Mouse (Mus musculus) CH12.LX (cell line): ENCODE measurements around the gene Haus3. TPM values are rescaled to one million over a fixed set of nuclear protein-coding genes. Genes with fewer than 3 reads are reported as not detected.

Experiments
- DNase-seq: peaks from one replicate; pipeline ENCODE4 v3.0.0-alpha.2; 2013; ENCODE audit errors: extremely low read depth
- H3K27ac ChIP-seq: 2 replicates; pipeline ENCODE4 v1.5.1; 2012; ENCODE audit warnings: low read depth, mild to moderate bottlenecking, control low read depth, moderate library complexity; ENCODE audit not compliant: insufficient read depth
- H3K27me3 ChIP-seq: replicated peaks from 2 replicates; pipeline ENCODE3; 2012; ENCODE audit warnings: inconsistent platforms
- H3K36me3 ChIP-seq, 2 experiments: replicated peaks in 1 of 2; 2 replicates each; pipeline versions ENCODE3 to v1.6.1; 2012; ENCODE audit warnings: inconsistent platforms in 1 of 2, low read length in 1 of 2, mild to moderate bottlenecking in 1 of 2, mixed read lengths in 1 of 2, moderate library complexity in 1 of 2; ENCODE audit not compliant: control insufficient read depth in 1 of 2, insufficient read depth in 1 of 2
- H3K4me1 ChIP-seq, 2 experiments: 2 replicates each; pipeline ENCODE4 v1.6.1; 2012; ENCODE audit warnings: inconsistent platforms in 1 of 2, moderate library complexity in 1 of 2; ENCODE audit not compliant: insufficient read depth in 2 of 2, control insufficient read depth in 1 of 2
- H3K4me2 ChIP-seq: 2 replicates; pipeline ENCODE4 v1.6.1; 2012; ENCODE audit warnings: low read depth, mild to moderate bottlenecking, control low read depth; ENCODE audit not compliant: poor library complexity, insufficient read depth, severe bottlenecking
- H3K4me3 ChIP-seq, 3 experiments: fragments of 150-350 bp in 1 of 3; sonication (generic) in 1 of 3; replicated peaks in 1 of 3; 2 replicates each; pipeline versions ENCODE3 to v1.5.1; 2011 to 2012; ENCODE audit warnings: low read depth in 2 of 3, low read length in 2 of 3, mild to moderate bottlenecking in 2 of 3, moderate library complexity in 2 of 3, control low read depth in 1 of 3, improper control_type of control experiment in 1 of 3, inconsistent platforms in 1 of 3, mixed read lengths in 1 of 3; ENCODE audit not compliant: poor library complexity in 1 of 3
- H3K79me2 ChIP-seq: replicated peaks from 2 replicates; pipeline ENCODE4 v1.6.1; 2012; ENCODE audit warnings: mild to moderate bottlenecking, moderate library complexity; ENCODE audit not compliant: control insufficient read depth, poor library complexity, insufficient read depth, severe bottlenecking; ENCODE audit errors: extremely low read depth
- H3K9ac ChIP-seq: 2 replicates; pipeline ENCODE4 v1.6.1; 2012; ENCODE audit warnings: low read depth, mild to moderate bottlenecking, control low read depth, moderate library complexity; ENCODE audit not compliant: insufficient read depth
- H3K9me3 ChIP-seq: replicated peaks from 2 replicates; pipeline ENCODE3; 2012; ENCODE audit warnings: low read length, inconsistent platforms, mixed read lengths
- BHLHE40 ChIP-seq: IDR thresholded peaks from 2 replicates; pipeline ENCODE4 v1.6.1; 2011; ENCODE audit warnings: mild to moderate bottlenecking, low read depth, low read length, improper control_type of control experiment
- CHD1 ChIP-seq: IDR thresholded peaks from 2 replicates; pipeline ENCODE4 v1.6.1; 2012; ENCODE audit warnings: low read depth, low read length, improper control_type of control experiment, inconsistent platforms
- CHD2 ChIP-seq: IDR thresholded peaks from 2 replicates; pipeline ENCODE4 v1.6.1; 2011; ENCODE audit warnings: low read length, improper control_type of control experiment
- CTCF ChIP-seq, 2 experiments: IDR thresholded peaks in 1 of 2; conservative IDR thresholded peaks in 1 of 2; 2 replicates each; pipeline ENCODE4 v1.5.1; 2011 to 2012; ENCODE audit warnings: low read depth in 2 of 2, low read length in 2 of 2, improper control_type of control experiment in 1 of 2, inconsistent platforms in 1 of 2, mild to moderate bottlenecking in 1 of 2, moderate library complexity in 1 of 2
- E2F4 ChIP-seq: IDR thresholded peaks from 2 replicates; pipeline ENCODE4 v1.6.1; 2011; ENCODE audit warnings: low read depth, low read length, improper control_type of control experiment; ENCODE audit not compliant: insufficient replicate concordance
- ELF1 ChIP-seq: IDR thresholded peaks from 2 replicates; pipeline ENCODE4 v1.6.1; 2014; ENCODE audit warnings: low read depth, mild to moderate bottlenecking, inconsistent platforms, low read length, improper control_type of control experiment
- EP300 ChIP-seq: IDR thresholded peaks from 2 replicates; pipeline ENCODE4 v1.6.1; 2011; ENCODE audit warnings: low read length, improper control_type of control experiment
- ETS1 ChIP-seq: conservative IDR thresholded peaks from 2 replicates; pipeline ENCODE4 v1.6.1; 2012; ENCODE audit warnings: low read depth, mild to moderate bottlenecking, inconsistent platforms, low read length, improper control_type of control experiment, moderate library complexity
- GABPA ChIP-seq: IDR thresholded peaks from 2 replicates; pipeline ENCODE4 v1.6.1; 2012; ENCODE audit warnings: low read depth, low read length, improper control_type of control experiment, inconsistent platforms; ENCODE audit not compliant: insufficient replicate concordance
- HCFC1 ChIP-seq: IDR thresholded peaks from 2 replicates; pipeline ENCODE4 v1.6.1; 2012; ENCODE audit warnings: low read depth, mild to moderate bottlenecking, inconsistent platforms, low read length, improper control_type of control experiment
- IRF4 ChIP-seq: IDR thresholded peaks from 2 replicates; pipeline ENCODE4 v1.6.1; 2014; ENCODE audit warnings: low read depth, mild to moderate bottlenecking, inconsistent platforms, low read length, improper control_type of control experiment
- JUN ChIP-seq: IDR thresholded peaks from 2 replicates; pipeline ENCODE4 v1.6.1; 2011; ENCODE audit warnings: low read depth, mild to moderate bottlenecking, low read length, improper control_type of control experiment, moderate library complexity; ENCODE audit not compliant: insufficient read depth
- JUND ChIP-seq: conservative IDR thresholded peaks from 2 replicates; pipeline ENCODE4 v1.6.1; 2011; ENCODE audit warnings: low read depth, low read length, improper control_type of control experiment
- KAT2A ChIP-seq: IDR thresholded peaks from 2 replicates; pipeline ENCODE4 v1.6.1; 2012; ENCODE audit warnings: low read length, improper control_type of control experiment, inconsistent platforms; ENCODE audit not compliant: insufficient replicate concordance
- MAFK ChIP-seq: IDR thresholded peaks from 2 replicates; pipeline ENCODE4 v1.6.1; 2011; ENCODE audit warnings: low read length, improper control_type of control experiment; ENCODE audit not compliant: insufficient replicate concordance
- MAX ChIP-seq: IDR thresholded peaks from 2 replicates; pipeline ENCODE4 v1.6.1; 2011; ENCODE audit warnings: low read length, improper control_type of control experiment
- MAZ ChIP-seq: IDR thresholded peaks from 2 replicates; pipeline ENCODE4 v1.6.1; 2012; ENCODE audit warnings: low read depth, mild to moderate bottlenecking, inconsistent platforms, low read length, improper control_type of control experiment, moderate library complexity
- MEF2A ChIP-seq: IDR thresholded peaks from 2 replicates; pipeline ENCODE4 v1.6.1; 2014; ENCODE audit warnings: low read depth, mild to moderate bottlenecking, inconsistent platforms, low read length, improper control_type of control experiment, borderline replicate concordance
- MXI1 ChIP-seq: IDR thresholded peaks from 2 replicates; pipeline ENCODE4 v1.6.1; 2011; ENCODE audit warnings: mild to moderate bottlenecking, low read depth, low read length, improper control_type of control experiment
- MYC ChIP-seq: IDR thresholded peaks from 2 replicates; pipeline ENCODE4 v1.6.1; 2011; ENCODE audit warnings: low read depth, mild to moderate bottlenecking, improper control_type of control experiment, low read length
- NELFE ChIP-seq: IDR thresholded peaks from 2 replicates; pipeline ENCODE4 v1.6.1; 2011; ENCODE audit warnings: low read depth, low read length, improper control_type of control experiment
- NRF1 ChIP-seq: IDR thresholded peaks from 2 replicates; pipeline ENCODE4 v1.6.1; 2014; ENCODE audit warnings: low read depth, mild to moderate bottlenecking, inconsistent platforms, low read length, improper control_type of control experiment, moderate library complexity
- PAX5 ChIP-seq: IDR thresholded peaks from 2 replicates; pipeline ENCODE4 v1.6.1; 2012; ENCODE audit warnings: low read length, inconsistent platforms, mixed read lengths
- POLR2A ChIP-seq: IDR thresholded peaks from 2 replicates; pipeline ENCODE4 v1.6.1; 2011; ENCODE audit warnings: low read depth, mild to moderate bottlenecking, improper control_type of control experiment, low read length
- POLR2AphosphoS2 ChIP-seq: IDR thresholded peaks from 2 replicates; pipeline ENCODE4 v1.6.1; 2011; ENCODE audit warnings: low read depth, low read length, improper control_type of control experiment
- RAD21 ChIP-seq: IDR thresholded peaks from 2 replicates; pipeline ENCODE4 v1.6.1; 2011; ENCODE audit warnings: low read depth, mild to moderate bottlenecking, low read length, improper control_type of control experiment, moderate library complexity
- RCOR1 ChIP-seq: conservative IDR thresholded peaks from 2 replicates; pipeline ENCODE4 v1.6.1; 2012; ENCODE audit warnings: low read depth, mild to moderate bottlenecking, inconsistent platforms, low read length, improper control_type of control experiment
- SIN3A ChIP-seq: IDR thresholded peaks from 2 replicates; pipeline ENCODE4 v1.6.1; 2012; ENCODE audit warnings: low read length, improper control_type of control experiment, inconsistent platforms
- SMC3 ChIP-seq: IDR thresholded peaks from 2 replicates; pipeline ENCODE4 v1.6.1; 2011; ENCODE audit warnings: low read depth, low read length, improper control_type of control experiment
- TBP ChIP-seq: conservative IDR thresholded peaks from 2 replicates; pipeline ENCODE4 v1.6.1; 2011; ENCODE audit warnings: low read depth, low read length, improper control_type of control experiment
- TCF12 ChIP-seq: IDR thresholded peaks from 2 replicates; pipeline ENCODE4 v1.6.1; 2014; ENCODE audit warnings: low read depth, mild to moderate bottlenecking, inconsistent platforms, low read length, improper control_type of control experiment
- UBTF ChIP-seq: IDR thresholded peaks from 2 replicates; pipeline ENCODE4 v1.6.1; 2012; ENCODE audit warnings: low read depth, mild to moderate bottlenecking, inconsistent platforms, low read length, improper control_type of control experiment, moderate library complexity
- USF1 ChIP-seq: IDR thresholded peaks from 2 replicates; pipeline ENCODE4 v1.6.1; 2014; ENCODE audit warnings: low read depth, mild to moderate bottlenecking, inconsistent platforms, low read length, improper control_type of control experiment
- USF2 ChIP-seq: conservative IDR thresholded peaks from 2 replicates; pipeline ENCODE4 v1.6.1; 2011; ENCODE audit warnings: low read depth, low read length, improper control_type of control experiment
- ZC3H11A ChIP-seq: IDR thresholded peaks from 2 replicates; pipeline ENCODE4 v1.6.1; 2012; ENCODE audit warnings: low read depth, mild to moderate bottlenecking, inconsistent platforms, low read length, improper control_type of control experiment
- ZKSCAN1 ChIP-seq: IDR thresholded peaks from 2 replicates; pipeline ENCODE4 v1.6.1; 2012; ENCODE audit warnings: low read depth, inconsistent platforms, low read length, improper control_type of control experiment, borderline replicate concordance
- ZMIZ1 ChIP-seq: IDR thresholded peaks from 2 replicates; pipeline ENCODE4 v1.6.1; 2012; ENCODE audit warnings: low read depth, mild to moderate bottlenecking, inconsistent platforms, low read length, improper control_type of control experiment
- ZNF384 ChIP-seq: IDR thresholded peaks from 2 replicates; pipeline ENCODE4 v1.6.1; 2012; ENCODE audit warnings: low read depth, low read length, improper control_type of control experiment, inconsistent platforms
- dilution Hi-C: fragments of 300-500 bp; cut with MboI; formaldehyde crosslinking; loops from 2 replicates; pipeline ENCODE4 v1.14.3; 2020; ENCODE audit warnings: low sequenced_read_pairs; ENCODE audit not compliant: extremely low pct_unique_long_range_greater_than_20kb, extremely low pct_ligation_motif_present
- in situ Hi-C: fragments of 300-500 bp; cut with MboI; formaldehyde crosslinking; loops from 3 replicates; pipeline ENCODE4 v1.14.3; 2019; ENCODE audit warnings: low sequenced_read_pairs, low pct_ligation_motif_present, low pct_unique_long_range_greater_than_20kb, mixed read lengths
- polyA plus RNA-seq: library from polyadenylated mRNA; unstranded; fragments of >175 nt; gene quantifications from 2 replicates; pipeline ENCODE4 v1.2.1, GENCODE M21; 2012; ENCODE audit warnings: low read depth; ENCODE audit not compliant: insufficient read length
- total RNA-seq, 2 experiments: library from RNA; depleted of rRNA; stranded (reverse); fragments of 300-350 nt in 1 of 2; fragments of >200 nt in 1 of 2; gene quantifications; 2 replicates each; pipeline ENCODE4 v1.2.3; 2012 to 2014

Haus3 gene
- total and polyA plus RNA-seq, 3 experiments: 16.0 to 66.0 (median 51.5) TPM

- peak within 1 kb of the TSS; percentile 67 for H3K9ac ChIP-seq
- peak; percentile 99 for DNase-seq
- 0 out of 2 replicates have a peak, but pooled peaks have one; percentile 10 for TF ChIP-seq KAT2A
- TF ChIP-seq USF2: peak; percentile 37
- TF ChIP-seq JUN: no peak
- no peak for TF ChIP-seq MAZ
- TF ChIP-seq MXI1: peak; percentile 96
- peak; percentile 76 for TF ChIP-seq POLR2A
- no peak; the same call in 1 of the 2 replicates for TF ChIP-seq UBTF
- no peak for TF ChIP-seq CHD1
- peak; percentile 98 for TF ChIP-seq MAX
- TF ChIP-seq CHD2: peak; percentile 86; the same call in 1 of the 2 replicates
- TF ChIP-seq ZC3H11A: no peak
- no peak for TF ChIP-seq ETS1
- TF ChIP-seq RAD21: no peak
- peak; percentile 49; the same call in 1 of the 2 replicates for TF ChIP-seq MEF2A
- no peak for TF ChIP-seq EP300
- no peak for TF ChIP-seq GABPA
- peak; percentile 53 for TF ChIP-seq NELFE
- TF ChIP-seq TBP: no peak
- peak; percentile 71 for TF ChIP-seq USF1
- no peak for TF ChIP-seq CTCF (conservative IDR thresholded peaks at IDR 0.05 in 1 of 2, IDR thresholded peaks at IDR 0.05 in 1 of 2; ENCODE audit: low read depth in 2 of 2, low read length in 2 of 2)
- no peak for TF ChIP-seq E2F4
- no peak for TF ChIP-seq ZNF384
- TF ChIP-seq SIN3A: peak; percentile 93
- peak; percentile 51 for TF ChIP-seq NRF1
- TF ChIP-seq SMC3: no peak
- no peak for TF ChIP-seq JUND
- TF ChIP-seq POLR2AphosphoS2: no peak
- no peak for TF ChIP-seq RCOR1
- TF ChIP-seq MYC: peak; percentile 63; the same call in 1 of the 2 replicates
- peak; percentile 39 for TF ChIP-seq TCF12
- TF ChIP-seq PAX5: no peak
- TF ChIP-seq BHLHE40: peak; percentile 84
- TF ChIP-seq IRF4: no peak
- no peak for TF ChIP-seq ZKSCAN1
- no peak for TF ChIP-seq MAFK
- TF ChIP-seq HCFC1: no peak
- TF ChIP-seq ELF1: peak; percentile 40; the same call in 1 of the 2 replicates
- TF ChIP-seq ZMIZ1: 0 out of 2 replicates have a peak, but pooled peaks have one; percentile 62
- H3K36me3 ChIP-seq: peaks cover 0 to 2% of the 10 kb centered on the region in 2 experiments
- H3K9me3 ChIP-seq: no peaks in the 10 kb centered on the region
- in situ Hi-C loops (no loop called here), dilution Hi-C loops (no loop called here)
- peak within 1 kb of the TSS; percentile 81 for H3K4me2 ChIP-seq
- peak within 1 kb of the TSS; percentile 44 for H3K27ac ChIP-seq
- peaks cover 28 to 49% of the 10 kb centered on the region in 2 experiments for H3K4me1 ChIP-seq
- H3K79me2 ChIP-seq: no peaks in the 10 kb centered on the region
- H3K27me3 ChIP-seq: peaks cover 14% of the 10 kb centered on the region
- H3K4me3 ChIP-seq: peak within 1 kb of the TSS; percentile 70 to 87 (median 85)
Measured at GRCm38 (mm10) chr5:34187601-34188316, 18.4 kb upstream of the Haus3 start, which contains the start of gene Mxd4. TSS of gene Mxd4 (minus strand) at chr5:34187720.
